Mouse (Mus musculus): ENCODE results near the gene Calml3.
"Not testable (repeated sequence)": the region's sequence is repeated elsewhere in the genome, so short reads cannot be mapped to it uniquely, and the experiment has no call there.

Calml3 gene

GRCm38 (mm10) chr13:3804186-3804585 is at the start of gene Calml3:
Gene Calml3, minus strand, starts transcription at chr13:3804316.
- peak in 1 of 2 experiments; percentile 27 for DNase-seq (ENCODE audit: inconsistent age in 2 of 2, low spot score in 1 of 2)

GRCm38 (mm10) chr13:3850330-3850729 is 46.2 kb upstream of the Calml3 start:
- peak in 1 of 2 experiments; percentile 56 for DNase-seq (ENCODE audit: inconsistent age in 2 of 2, low spot score in 1 of 2)

GRCm38 (mm10) chr13:3840662-3841061 is 36.5 kb upstream of the Calml3 start:
- DNase-seq (ENCODE audit: inconsistent age in 2 of 2, low spot score in 1 of 2): not testable (repeated sequence)

GRCm38 (mm10) chr13:3837312-3837807 is 33.2 kb upstream of the Calml3 start, which contains the start of gene Calm4:
Gene Calm4, plus strand, starts transcription at chr13:3837757.
- not testable (repeated sequence) for DNase-seq (ENCODE audit: inconsistent age in 2 of 2, low spot score in 1 of 2)

- DNase-seq (ENCODE audit: inconsistent age in 2 of 2, low spot score in 1 of 2): not testable (repeated sequence)
These were observed 29.5 kb upstream of the Calml3 start for GRCm38 (mm10) chr13:3833644-3834043.

- DNase-seq (ENCODE audit: inconsistent age in 2 of 2, low spot score in 1 of 2): no peak
These were observed 28.3 kb upstream of the Calml3 start for GRCm38 (mm10) chr13:3832450-3832849.

GRCm38 (mm10) chr13:3831994-3832393 is 27.9 kb upstream of the Calml3 start:
- no peak for DNase-seq (ENCODE audit: inconsistent age in 2 of 2, low spot score in 1 of 2)

- no peak for DNase-seq (ENCODE audit: inconsistent age in 2 of 2, low spot score in 1 of 2)
These were observed 27.4 kb upstream of the Calml3 start for GRCm38 (mm10) chr13:3831546-3831945.

- DNase-seq (ENCODE audit: inconsistent age in 2 of 2, low spot score in 1 of 2): no peak
These were observed 21.6 kb upstream of the Calml3 start for GRCm38 (mm10) chr13:3825726-3826125.

GRCm38 (mm10) chr13:3822105-3822504 is 18.0 kb upstream of the Calml3 start:
- DNase-seq (ENCODE audit: inconsistent age in 2 of 2, low spot score in 1 of 2): no peak

GRCm38 (mm10) chr13:3818740-3819076 is 14.6 kb upstream of the Calml3 start:
- no peak for DNase-seq (ENCODE audit: inconsistent age in 2 of 2, low spot score in 1 of 2)

- DNase-seq (ENCODE audit: inconsistent age in 2 of 2, low spot score in 1 of 2): peak in 1 of 2 experiments; percentile 32
These were observed 14.1 kb upstream of the Calml3 start for GRCm38 (mm10) chr13:3818012-3818739.

- DNase-seq (ENCODE audit: inconsistent age in 2 of 2, low spot score in 1 of 2): peak in 1 of 2 experiments; percentile 35
These were observed 3.2 kb upstream of the Calml3 start for GRCm38 (mm10) chr13:3807131-3807827.

GRCm38 (mm10) chr13:3805638-3806037 is 1.5 kb upstream of the Calml3 start:
- DNase-seq (ENCODE audit: inconsistent age in 2 of 2, low spot score in 1 of 2): no peak

- DNase-seq (ENCODE audit: inconsistent age in 2 of 2, low spot score in 1 of 2): peak in 1 of 2 experiments; percentile 49
These were observed 1.0 kb upstream of the Calml3 start for GRCm38 (mm10) chr13:3805132-3805531.

- no peak for DNase-seq (ENCODE audit: inconsistent age in 2 of 2, low spot score in 1 of 2)
These were observed 4.7 kb downstream of the Calml3 start for GRCm38 (mm10) chr13:3799386-3799785.

- no peak for DNase-seq (ENCODE audit: inconsistent age in 2 of 2, low spot score in 1 of 2)
These were observed 5.4 kb downstream of the Calml3 start for GRCm38 (mm10) chr13:3798751-3799150.

GRCm38 (mm10) chr13:3796649-3797048 is 7.5 kb downstream of the Calml3 start:
- peak in 1 of 2 experiments; percentile 73 for DNase-seq (ENCODE audit: inconsistent age in 2 of 2, low spot score in 1 of 2)

- DNase-seq (ENCODE audit: inconsistent age in 2 of 2, low spot score in 1 of 2): peak in 1 of 2 experiments; percentile 62
These were observed 14.6 kb downstream of the Calml3 start for GRCm38 (mm10) chr13:3789531-3789930.

- DNase-seq (ENCODE audit: inconsistent age in 2 of 2, low spot score in 1 of 2): no peak
These were observed 15.5 kb downstream of the Calml3 start for GRCm38 (mm10) chr13:3788588-3788987.

GRCm38 (mm10) chr13:3787644-3788043 is 16.5 kb downstream of the Calml3 start:
- DNase-seq (ENCODE audit: inconsistent age in 2 of 2, low spot score in 1 of 2): no peak

- no peak for DNase-seq (ENCODE audit: inconsistent age in 2 of 2, low spot score in 1 of 2)
These were observed 17.0 kb downstream of the Calml3 start for GRCm38 (mm10) chr13:3787102-3787501.
